In genomic region chr12:104422615-104423392, GRCm38 (mm10) we compare ENCODE assay signal across 12 mouse cellular contexts. TPM values are rescaled to one million over a fixed set of nuclear protein-coding genes. Genes with fewer than 3 reads are reported as not detected.
DNase-seq lines count a peak whose midpoint lies in the region; ATAC-seq and TF ChIP-seq lines count a peak whose summit lies in the region.
"Had no signal": no experiment of that assay in that cellular context is flagged by ENCODE, and none has a peak within 500 bp of the region (broad histone marks: within the 10 kb centered on the region; RNA-seq: fewer than 3 reads in every experiment).

No protein-coding gene starts in this region.

- no peak overlapping the region for H3K4me2 ChIP-seq in heart, embryonic 13.5 days
- no peak overlapping the region for H3K4me2 ChIP-seq in kidney, embryonic 15.5 days
- H3K4me2 ChIP-seq: hindbrain, embryonic 15.5 days; neural tube, embryonic 15.5 days had no signal

- H3K4me3 ChIP-seq in heart, embryonic 13.5 days: no peak overlapping the region
- H3K4me3 ChIP-seq in heart, embryonic 10.5 days: no peak overlapping the region
- no peak overlapping the region for H3K4me3 ChIP-seq in kidney, embryonic 15.5 days (replicated peaks)
- H3K4me3 ChIP-seq in left cerebral cortex, adult 2 months: no peak overlapping the region
- H3K4me3 ChIP-seq: hindbrain, embryonic 15.5 days; neural tube, embryonic 15.5 days had no signal

- 0 out of 2 replicates have a peak, but pooled peaks have one; percentile 14 for ATAC-seq in heart, embryonic 13.5 days (ENCODE audit: extremely low read depth, insufficient number of reproducible peaks, low FRiP score, low TSS enrichment)
- peak; percentile 45 for ATAC-seq in kidney, embryonic 15.5 days (replicated peaks; ENCODE audit: low FRiP score)
- no peak for ATAC-seq in inflammation-experienced regulatory T-cells, adult 6 months
- ATAC-seq in megakaryocyte-erythroid progenitor cell, adult 5-6 weeks (replicated peaks; ENCODE audit: low FRiP score, low TSS enrichment, poor library complexity, severe bottlenecking): no peak

- H3K9ac ChIP-seq in heart, embryonic 13.5 days: no peak overlapping the region
- no peak overlapping the region for H3K9ac ChIP-seq in kidney, embryonic 15.5 days
- H3K9ac ChIP-seq: hindbrain, embryonic 15.5 days; neural tube, embryonic 15.5 days had no signal

- no peak for TF ChIP-seq CTCF in left cerebral cortex, adult 2 months (IDR thresholded peaks at IDR 0.05)

- no peaks in the 10 kb centered on the region for H3K9me3 ChIP-seq in heart, embryonic 13.5 days
- no peaks in the 10 kb centered on the region for H3K9me3 ChIP-seq in heart, embryonic 10.5 days
- no peaks in the 10 kb centered on the region for H3K9me3 ChIP-seq in kidney, embryonic 15.5 days (replicated peaks)
- H3K9me3 ChIP-seq: hindbrain, embryonic 15.5 days; neural tube, embryonic 15.5 days had no signal

- H3K27ac ChIP-seq in heart, embryonic 13.5 days (replicated peaks): no peak overlapping the region
- H3K27ac ChIP-seq in heart, embryonic 10.5 days: no peak overlapping the region
- H3K27ac ChIP-seq in kidney, embryonic 15.5 days: no peak overlapping the region
- H3K27ac ChIP-seq in left cerebral cortex, adult 2 months: no peak overlapping the region
- H3K27ac ChIP-seq: hindbrain, embryonic 15.5 days; neural tube, embryonic 15.5 days had no signal

- H3K36me3 ChIP-seq in heart, embryonic 13.5 days: no peaks in the 10 kb centered on the region
- H3K36me3 ChIP-seq in heart, embryonic 10.5 days: no peaks in the 10 kb centered on the region
- no peaks in the 10 kb centered on the region for H3K36me3 ChIP-seq in kidney, embryonic 15.5 days
- H3K36me3 ChIP-seq: hindbrain, embryonic 15.5 days; neural tube, embryonic 15.5 days had no signal

- 61% methylated on average over 11 of the region's 11 CpGs for WGBS in heart, embryonic 13.5 days
- 69% methylated on average over 11 of the region's 11 CpGs for whole genome bisulfite sequencing in heart, embryonic 10.5 days
- WGBS in kidney, embryonic 15.5 days: 54% methylated on average over 11 of the region's 11 CpGs

- peaks cover 3% of the 10 kb centered on the region; the same call in 1 of the 2 replicates for H3K4me1 ChIP-seq in heart, embryonic 13.5 days
- no peaks in the 10 kb centered on the region for H3K4me1 ChIP-seq in heart, embryonic 10.5 days
- H3K4me1 ChIP-seq in kidney, embryonic 15.5 days: peaks cover 10% of the 10 kb centered on the region; the same call in 1 of the 2 replicates

- peaks cover 51% of the 10 kb centered on the region for H3K27me3 ChIP-seq in heart, embryonic 13.5 days (replicated peaks)
- H3K27me3 ChIP-seq in heart, embryonic 10.5 days (ENCODE audit: insufficient read depth, poor library complexity, severe bottlenecking): peaks cover 17% of the 10 kb centered on the region
- peaks cover 6% of the 10 kb centered on the region for H3K27me3 ChIP-seq in kidney, embryonic 15.5 days
- H3K27me3 ChIP-seq: hindbrain, embryonic 15.5 days had no signal

- intact Hi-C loops in left cerebral cortex, adult 2 months (cut with DNase I): no loop called here

- DNase-seq in heart, embryonic 10.5 days (ENCODE audit: low spot score): no peak
- peak; percentile 35 for DNase-seq in ES-CJ7 (ENCODE audit: low read depth, low spot score)
- DNase-seq in adrenal gland, postnatal 36 days: peak; percentile 65 to 69
- DNase-seq in left cerebral cortex, adult 2 months (ENCODE audit: extremely low spot score in 1 of 2, low spot score in 2 of 2): no peak
- DNase-seq: thymus, postnatal 36 days had no signal

RNA-seq across cellular contexts. Expression of gene Serpina3n, which starts 16.3 kb away (rescaled TPM):
- 0.47 and 0.64 TPM in 2 replicates for polyA plus RNA-seq in heart, embryonic 13.5 days (2015; fragmentation: Nextera tagmentation; extraction: Ambion mirVana)
- polyA plus RNA-seq in heart, embryonic 10.5 days (2016; fragmentation: Nextera tagmentation; extraction: Ambion mirVana): 0.08 and 0.09 TPM in 2 replicates
- total RNA-seq in adrenal gland, postnatal 36 days (2021): 10 to 100 TPM in 1 of 2 experiments, 1 to 10 TPM in 1; 4.4 to 18.2 TPM
- polyA plus RNA-seq in kidney, embryonic 15.5 days (2015; fragmentation: Nextera tagmentation; extraction: Ambion mirVana): 0.08 TPM in 1 of 2 replicates, not detected in the other
- not detected for polyA plus RNA-seq in inflammation-experienced regulatory T-cells, adult 6 months (2017; shearing (Covaris generic))
- not detected in 2 replicates for total RNA-seq in megakaryocyte-erythroid progenitor cell, adult 5-6 weeks (2014; fragmentation: Nextera tagmentation)
- not detected in 2 replicates for total RNA-seq in megakaryocyte-erythroid progenitor cell, adult 5-6 weeks (2017)
- 10 to 100 TPM; 13.5 to 13.6 TPM for total RNA-seq in left cerebral cortex, adult 2 months (2021)

RNA-seq across cellular contexts. Expression of gene Gsc, which starts 50.3 kb away (rescaled TPM):
- polyA plus RNA-seq in heart, embryonic 13.5 days (2015; fragmentation: Nextera tagmentation; extraction: Ambion mirVana): 0.27 and 0.56 TPM in 2 replicates
- polyA plus RNA-seq in heart, embryonic 10.5 days (2016; fragmentation: Nextera tagmentation; extraction: Ambion mirVana): 1.2 and 4.0 TPM in 2 replicates
- total RNA-seq in adrenal gland, postnatal 36 days (2021): not detected
- 0.17 TPM in 1 of 2 replicates, not detected in the other for polyA plus RNA-seq in kidney, embryonic 15.5 days (2015; fragmentation: Nextera tagmentation; extraction: Ambion mirVana)
- not detected for polyA plus RNA-seq in inflammation-experienced regulatory T-cells, adult 6 months (2017; shearing (Covaris generic))
- not detected in 2 replicates for total RNA-seq in megakaryocyte-erythroid progenitor cell, adult 5-6 weeks (2014; fragmentation: Nextera tagmentation)
- total RNA-seq in megakaryocyte-erythroid progenitor cell, adult 5-6 weeks (2017): not detected in 2 replicates
- total RNA-seq in left cerebral cortex, adult 2 months (2021): not detected
- total RNA-seq: left cerebral cortex, postnatal 10 days had no signal
- polyA plus RNA-seq: neural tube, embryonic 15.5 days had no signal

Comparison
In these comparisons a context has a peak if more than half of its experiments do, and no peak if none do; other contexts are left out.
1. ATAC-seq: peak in heart, embryonic 13.5 days (single experiment) and kidney, embryonic 15.5 days (single experiment); none in inflammation-experienced regulatory T-cells, adult 6 months (single experiment) and megakaryocyte-erythroid progenitor cell, adult 5-6 weeks (single experiment).
2. DNase-seq: peak in ES-CJ7 (single experiment) and adrenal gland, postnatal 36 days (2 of 2); none in heart, embryonic 10.5 days (single experiment) and left cerebral cortex, adult 2 months (0 of 2).